In the genomic region with DNA sequence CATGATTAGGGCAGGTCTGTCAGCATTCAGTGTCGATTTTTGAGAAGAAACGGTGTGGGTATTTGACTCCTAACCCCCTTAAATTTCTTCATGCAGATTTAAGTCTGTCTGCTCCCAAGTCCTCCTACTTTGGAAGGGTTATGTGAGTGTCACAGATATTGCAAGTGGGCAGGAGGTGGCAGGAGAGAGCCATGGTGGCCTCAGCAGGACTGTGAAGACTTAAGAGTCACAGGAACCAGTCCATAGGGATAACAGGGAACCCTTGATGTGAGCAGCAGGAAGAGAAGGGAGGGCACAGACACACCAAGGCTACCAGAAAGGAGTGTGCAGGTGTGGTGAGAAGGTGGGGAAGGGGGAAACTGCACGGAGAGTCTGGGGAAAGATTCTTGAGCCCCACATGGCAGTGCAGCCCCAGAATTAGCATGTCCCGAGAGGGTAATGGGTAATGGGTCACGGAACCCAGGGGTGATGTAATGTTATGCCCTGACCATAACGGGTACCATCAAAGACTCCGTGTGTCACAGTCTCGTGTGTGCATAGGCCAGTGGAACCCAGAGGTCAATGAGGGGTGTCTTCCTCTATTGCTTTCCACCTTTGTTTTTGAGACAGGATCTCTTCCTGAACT, we compare ENCODE assay signal across 7 mouse cellular contexts.
A peak's percentile ranks its signal among the peaks of the same experiment; 100 is the strongest.
DNase-seq lines count a peak whose midpoint lies in the region; TF ChIP-seq lines count a peak whose summit lies in the region.

No protein-coding gene starts in this region.

- H3K4me1 ChIP-seq in CH12.LX (ENCODE audit: control insufficient read depth in 1 of 2, insufficient read depth in 2 of 2) = peaks cover 21 to 64% of the 10 kb centered on the region in 2 experiments

- peaks cover 16% of the 10 kb centered on the region for H3K27me3 ChIP-seq in CH12.LX (replicated peaks)

- no peak overlapping the region for H3K4me3 ChIP-seq in CH12.LX (replicated peaks in 1 of 3; ENCODE audit: low read depth in 2 of 3, low read length in 2 of 3, poor library complexity in 1 of 3)

- H3K4me2 ChIP-seq in CH12.LX (ENCODE audit: insufficient read depth, low read depth, poor library complexity, severe bottlenecking) = peak overlapping the region; percentile 19

- no peak for TF ChIP-seq POLR2A in CH12.LX (IDR thresholded peaks at IDR 0.05; ENCODE audit: low read depth, low read length)

- peak; percentile 78 for TF ChIP-seq RAD21 in CH12.LX (IDR thresholded peaks at IDR 0.05; ENCODE audit: low read depth, low read length)

- in situ Hi-C loops in CH12.LX (cut with MboI; ENCODE audit: low pct_ligation_motif_present, low pct_unique_long_range_greater_than_20kb, low sequenced_read_pairs) = no loop called here

- intact Hi-C loops in heart, postnatal 10 days (cut with DNase I) = loop anchor here (1.0 to 2.0 kb wide), 2 partner anchors 803 to 1004 kb away; no protein-coding TSS in a partner anchor

- TF ChIP-seq EP300 in CH12.LX (IDR thresholded peaks at IDR 0.05; ENCODE audit: low read length) = peak; percentile 29; the same call in 1 of the 2 replicates

- DNase-seq in CH12.LX (ENCODE audit: extremely low read depth) (peak; percentile 63), ZHBTc4 (ENCODE audit: low read depth, low spot score) (peak; percentile 49)
- DNase-seq in embryo, embryonic 10.5 days (ENCODE audit: low spot score) = peak; percentile 75
- DNase-seq in heart, postnatal 10 days = peak; percentile 72 to 79
- peak; percentile 36 to 68 for DNase-seq in layer of hippocampus, adult 8-10 months (ENCODE audit: low spot score in 2 of 2)
- DNase-seq in lung, postnatal 14 days = peak; percentile 68
- peak; percentile 70 for DNase-seq in right cerebral cortex, postnatal 14 days

- dilution Hi-C loops in CH12.LX (cut with MboI; ENCODE audit: extremely low pct_ligation_motif_present, extremely low pct_unique_long_range_greater_than_20kb, low sequenced_read_pairs) = no loop called here

- no peaks in the 10 kb centered on the region for H3K36me3 ChIP-seq in CH12.LX (replicated peaks in 1 of 2; ENCODE audit: control insufficient read depth in 1 of 2, insufficient read depth in 1 of 2, low read length in 1 of 2)

- peak; percentile 15 to 69; a peak in 2 of 4 replicates for TF ChIP-seq CTCF in CH12.LX (conservative IDR thresholded peaks at IDR 0.05 in 1 of 2, IDR thresholded peaks at IDR 0.05 in 1 of 2; ENCODE audit: low read depth in 2 of 2, low read length in 2 of 2)

- no peaks in the 10 kb centered on the region for H3K9me3 ChIP-seq in CH12.LX (replicated peaks; ENCODE audit: low read length)

- H3K9ac ChIP-seq in CH12.LX (ENCODE audit: insufficient read depth, low read depth) = no peak overlapping the region

- H3K79me2 ChIP-seq in CH12.LX (replicated peaks; ENCODE audit: control insufficient read depth, extremely low read depth, insufficient read depth, poor library complexity, severe bottlenecking) = no peaks in the 10 kb centered on the region

- H3K27ac ChIP-seq in CH12.LX (ENCODE audit: insufficient read depth, low read depth) = no peak overlapping the region

TF ChIP-seq in CH12.LX, 34 proteins besides CTCF, POLR2A, EP300 and RAD21:
- TF ChIP-seq TCF12 (IDR thresholded peaks at IDR 0.05; ENCODE audit: low read depth, low read length) = 0 out of 2 replicates have a peak, but pooled peaks have one; percentile 27
- peak; percentile 63; the same call in 1 of the 2 replicates for TF ChIP-seq MYC (IDR thresholded peaks at IDR 0.05; ENCODE audit: low read depth, low read length)
- peak; percentile 69 for TF ChIP-seq SMC3 (IDR thresholded peaks at IDR 0.05; ENCODE audit: low read depth, low read length)
- peak; percentile 21; the same call in 1 of the 2 replicates for TF ChIP-seq MAX (IDR thresholded peaks at IDR 0.05; ENCODE audit: low read length)
- peak; percentile 45; the same call in 1 of the 2 replicates for TF ChIP-seq ETS1 (conservative IDR thresholded peaks at IDR 0.05; ENCODE audit: low read depth, low read length)
- TF ChIP-seq MEF2A (IDR thresholded peaks at IDR 0.05; ENCODE audit: borderline replicate concordance, low read depth, low read length) = 0 out of 2 replicates have a peak, but pooled peaks have one; percentile 18
- 0 out of 2 replicates have a peak, but pooled peaks have one; percentile 34 for TF ChIP-seq CHD2 (IDR thresholded peaks at IDR 0.05; ENCODE audit: low read length)
- no peak for TF ChIP-seq UBTF (IDR thresholded peaks at IDR 0.05; ENCODE audit: low read depth, low read length)
- TF ChIP-seq BHLHE40 (IDR thresholded peaks at IDR 0.05; ENCODE audit: low read depth, low read length) = peak; percentile 74
- no peak for TF ChIP-seq JUN (IDR thresholded peaks at IDR 0.05; ENCODE audit: insufficient read depth, low read depth, low read length)
